Mouse (Mus musculus): ENCODE data around the gene Il27ra.

GRCm38 (mm10) chr8:83994030-83994429 is 48.4 kb downstream of the Il27ra start:
- TF ChIP-seq CTCF (IDR thresholded peaks at IDR 0.05) (no peak), POLR2A (IDR thresholded peaks at IDR 0.05; ENCODE audit: insufficient read depth, low read depth, low read length) (no peak), EP300 (IDR thresholded peaks at IDR 0.05; ENCODE audit: insufficient read depth, low read depth, low read length) (no peak)

Data from heart, adult 2 months (tissue).